In genomic region chr19:12010281-12010771, GRCm38 (mm10) we compare ENCODE assay signal across 9 mouse cellular contexts. TPM values are rescaled to one million over a fixed set of nuclear protein-coding genes. Genes with fewer than 3 reads are reported as not detected.
A peak's percentile ranks its signal among the peaks of the same experiment; 100 is the strongest.
DNase-seq lines count a peak whose midpoint lies in the region; ATAC-seq and TF ChIP-seq lines count a peak whose summit lies in the region.
"Had no signal": no experiment of that assay in that cellular context is flagged by ENCODE, and none has a peak within 500 bp of the region (broad histone marks: within the 10 kb centered on the region; RNA-seq: fewer than 3 reads in every experiment).

No protein-coding gene starts in this region.

- peaks cover 27% of the 10 kb centered on the region for H3K4me1 ChIP-seq in embryonic facial prominence, embryonic 10.5 days
- 0 out of 2 replicates have a peak, but pooled peaks cover 1% of the 10 kb centered on the region for H3K4me1 ChIP-seq in heart, adult 2 months (ENCODE audit: control insufficient read depth, insufficient read depth, low read length)
- H3K4me1 ChIP-seq in neural tube, embryonic 13.5 days (replicated peaks): peaks cover 18% of the 10 kb centered on the region

- TF ChIP-seq CTCF in heart, adult 2 months (IDR thresholded peaks at IDR 0.05): no peak

- no peaks in the 10 kb centered on the region for H3K9me3 ChIP-seq in embryonic facial prominence, embryonic 10.5 days
- H3K9me3 ChIP-seq in neural tube, embryonic 13.5 days: no peaks in the 10 kb centered on the region

- peak overlapping the region; percentile 69 for H3K4me3 ChIP-seq in embryonic facial prominence, embryonic 10.5 days
- H3K4me3 ChIP-seq in heart, adult 2 months: peak overlapping the region; percentile 78
- H3K4me3 ChIP-seq in neural tube, embryonic 13.5 days: peak overlapping the region; percentile 63

- H3K27ac ChIP-seq in embryonic facial prominence, embryonic 10.5 days (replicated peaks): peak overlapping the region; percentile 93
- H3K27ac ChIP-seq in heart, adult 2 months: peak overlapping the region; percentile 69
- H3K27ac ChIP-seq in neural tube, embryonic 13.5 days (replicated peaks): peak overlapping the region; percentile 92

- peak overlapping the region; percentile 69 for H3K4me2 ChIP-seq in neural tube, embryonic 13.5 days

- TF ChIP-seq POLR2A in heart, adult 2 months (IDR thresholded peaks at IDR 0.05; ENCODE audit: insufficient read depth, low read depth, low read length): 0 out of 2 replicates have a peak, but pooled peaks have one; percentile 39

- no peaks in the 10 kb centered on the region for H3K27me3 ChIP-seq in embryonic facial prominence, embryonic 10.5 days (replicated peaks; ENCODE audit: low read depth, poor library complexity, severe bottlenecking)
- H3K27me3 ChIP-seq in heart, adult 2 months (ENCODE audit: control insufficient read depth, insufficient read depth, low read length): no peaks in the 10 kb centered on the region
- H3K27me3 ChIP-seq in neural tube, embryonic 13.5 days: no peaks in the 10 kb centered on the region

- TF ChIP-seq EP300 in heart, adult 2 months (IDR thresholded peaks at IDR 0.05; ENCODE audit: insufficient read depth, low read depth, low read length): no peak

- peak overlapping the region; percentile 62 for H3K9ac ChIP-seq in heart, adult 2 months (ENCODE audit: low read depth, low read length)
- H3K9ac ChIP-seq in neural tube, embryonic 13.5 days: peak overlapping the region; percentile 87

- no peaks in the 10 kb centered on the region for H3K79me2 ChIP-seq in heart, adult 2 months (replicated peaks; ENCODE audit: control insufficient read depth, insufficient read depth, low read length)

- peak; percentile 40 for ATAC-seq in neural tube, embryonic 13.5 days (ENCODE audit: low read depth)

- under 1% methylated on average over 24 of the region's 24 CpGs for WGBS in embryonic facial prominence, embryonic 10.5 days
- WGBS in heart, adult 2 months: 0% methylated on average over 24 of the region's 24 CpGs
- whole genome bisulfite sequencing in neural tube, embryonic 13.5 days: under 1% methylated on average over 24 of the region's 24 CpGs

- peak; percentile 65 for DNase-seq in CD4-positive helper T cell, adult 2 months (ENCODE audit: low read depth, low spot score)
- peak; percentile 84 for DNase-seq in adrenal gland, postnatal 14 days
- DNase-seq in embryonic facial prominence, embryonic 10.5 days (ENCODE audit: low spot score): peak; percentile 84
- DNase-seq in heart, adult 2 months: peak; percentile 75 to 77
- peak; percentile 76 to 80 for DNase-seq in kidney, adult 8-10 months
- peak; percentile 72 for DNase-seq in lung, adult 18-20 months
- DNase-seq in testis, postnatal 10 days (ENCODE audit: low spot score): peak; percentile 80

- no peaks in the 10 kb centered on the region for H3K36me3 ChIP-seq in embryonic facial prominence, embryonic 10.5 days (replicated peaks)
- no peaks in the 10 kb centered on the region for H3K36me3 ChIP-seq in heart, adult 2 months (ENCODE audit: control insufficient read depth, insufficient read depth, low read length)
- no peaks in the 10 kb centered on the region for H3K36me3 ChIP-seq in neural tube, embryonic 13.5 days

- intact Hi-C loops in heart, adult 2 months (cut with DNase I): loop anchor here (2.0 to 10.0 kb wide), 4 partner anchors 98 to 1828 kb away; partner anchors contain the start of genes Fads1, Lpxn, Patl1 and Zfp91

RNA-seq across cellular contexts. Expression of gene Olfr1423, which starts 30.8 kb away (rescaled TPM):
- not detected in 2 replicates for total RNA-seq in adrenal gland, postnatal 14 days (2021)
- polyA plus RNA-seq in embryonic facial prominence, embryonic 10.5 days (2016; fragmentation: Nextera tagmentation; extraction: Ambion mirVana): 0.04 and 0.09 TPM in 2 replicates
- total RNA-seq in heart, adult 2 months (2021): not detected
- polyA plus RNA-seq in heart, adult 2 months (2012; rRNA removed): not detected in 2 replicates
- not detected in 2 replicates for polyA plus RNA-seq in neural tube, embryonic 13.5 days (2015; fragmentation: Nextera tagmentation; extraction: Ambion mirVana)
- polyA plus RNA-seq: gonadal fat pad, adult 2 months had no signal

RNA-seq across cellular contexts. Expression of gene Osbp, which starts 44.6 kb away (rescaled TPM):
- total RNA-seq in adrenal gland, postnatal 14 days (2021): 63.9 and 65.6 TPM in 2 replicates
- 2.8 and 3.5 TPM in 2 replicates for polyA plus RNA-seq in embryonic facial prominence, embryonic 10.5 days (2016; fragmentation: Nextera tagmentation; extraction: Ambion mirVana)
- 10 to 100 TPM; 81.7 to 95.1 TPM for total RNA-seq in heart, adult 2 months (2021)
- polyA plus RNA-seq in heart, adult 2 months (2012; rRNA removed): 33.8 and 57.2 TPM in 2 replicates
- 4.5 and 4.7 TPM in 2 replicates for polyA plus RNA-seq in neural tube, embryonic 13.5 days (2015; fragmentation: Nextera tagmentation; extraction: Ambion mirVana)

RNA-seq across cellular contexts. Expression of gene Olfr1424, which starts 52.2 kb away (rescaled TPM):
- not detected in 2 replicates for total RNA-seq in adrenal gland, postnatal 14 days (2021)
- not detected in 2 replicates for polyA plus RNA-seq in embryonic facial prominence, embryonic 10.5 days (2016; fragmentation: Nextera tagmentation; extraction: Ambion mirVana)
- total RNA-seq in heart, adult 2 months (2021): not detected
- not detected in 2 replicates for polyA plus RNA-seq in heart, adult 2 months (2012; rRNA removed)
- not detected in 2 replicates for polyA plus RNA-seq in neural tube, embryonic 13.5 days (2015; fragmentation: Nextera tagmentation; extraction: Ambion mirVana)
- polyA plus RNA-seq: gonadal fat pad, adult 2 months had no signal

Comparison
In these comparisons a context has a peak if more than half of its experiments do, and no peak if none do; other contexts are left out.
1. Peak in every context shown above with its lines: DNase-seq, ATAC-seq, H3K4me3 ChIP-seq and H3K27ac ChIP-seq.